Mouse (Mus musculus) bone marrow, adult 2 months (tissue): ENCODE measurements around the gene Aldh16a1. TPM values are rescaled to one million over a fixed set of nuclear protein-coding genes. Genes with fewer than 3 reads are reported as not detected.

ENCODE experiments used
- H3K27ac ChIP-seq: fragments of 200-500 bp; 2 replicates; pipeline ENCODE4 v1.5.1; 2012; ENCODE audit warnings: low read depth, mild to moderate bottlenecking, control low read depth, inconsistent platforms, low read length; ENCODE audit not compliant: control insufficient read depth, poor library complexity, insufficient read depth
- H3K4me1 ChIP-seq: fragments of 200-500 bp; 2 replicates; pipeline ENCODE4 v1.6.1; 2011; ENCODE audit warnings: low read length; ENCODE audit not compliant: control insufficient read depth, insufficient read depth
- H3K4me3 ChIP-seq: fragments of 200-500 bp; replicated peaks from 2 replicates; pipeline ENCODE3; 2011; ENCODE audit warnings: mild to moderate bottlenecking, low read depth, low read length, control low read depth; ENCODE audit not compliant: control insufficient read depth
- CTCF ChIP-seq: fragments of 200-500 bp; IDR thresholded peaks from 2 replicates; pipeline ENCODE4 v1.5.1; 2011; ENCODE audit warnings: low read length, control low read depth; ENCODE audit not compliant: control insufficient read depth, insufficient read depth
- POLR2A ChIP-seq: fragments of 200-500 bp; IDR thresholded peaks from 2 replicates; pipeline ENCODE4 v1.6.1; 2011; ENCODE audit warnings: low read depth, mild to moderate bottlenecking, control low read depth, low read length, borderline replicate concordance; ENCODE audit not compliant: control insufficient read depth
- WGBS: fragments of 180-500 bp; shearing (Covaris S2); methylation state at CpG from one replicate; pipeline ENCODE4 v1.1.7; 2018; 5-methylcytosine and 5-hydroxymethylcytosine counted together
- polyA plus RNA-seq: library from polyadenylated mRNA; stranded (reverse); fragments of >200 nt; gene quantifications from 2 replicates; pipeline ENCODE4 v1.2.4, GENCODE M21; 2011; ENCODE audit warnings: low replicate concordance; ENCODE audit not compliant: missing spikeins, insufficient read depth, insufficient read length

The Aldh16a1 gene
- polyA plus RNA-seq: 49.6 and 113 TPM in 2 replicates

- Histone ChIP-seq H3K4me1 (no peaks in the 10 kb centered on the region; the same call in 1 of the 2 replicates), H3K4me3 (peak within 1 kb of the TSS; percentile 96), H3K27ac (peak within 1 kb of the TSS; percentile 94)
- WGBS: 2% methylated on average over 69 of the region's 69 CpGs
- TF ChIP-seq POLR2A (peak; percentile 94), CTCF (peak; percentile 50; the same call in 1 of the 2 replicates)
These were observed at the start of gene Aldh16a1, which contains the start of gene Pih1d1 for GRCm38 (mm10) chr7:45154096-45154992. Gene Aldh16a1, minus strand, starts transcription at chr7:45154584. Gene Pih1d1, plus strand, starts transcription at chr7:45154303.

GRCm38 (mm10) chr7:45202654-45203053, 48.3 kb upstream of the Aldh16a1 start:
- no peak for TF ChIP-seq CTCF
- no peak for TF ChIP-seq POLR2A
- H3K27ac ChIP-seq: no peak overlapping the region
- H3K4me3 ChIP-seq: no peak overlapping the region
- WGBS: 74% methylated on average over 10 of the region's 10 CpGs
- no peaks in the 10 kb centered on the region for H3K4me1 ChIP-seq

GRCm38 (mm10) chr7:45198961-45199360, 44.6 kb upstream of the Aldh16a1 start:
- H3K27ac ChIP-seq: no peak overlapping the region
- H3K4me3 ChIP-seq: no peak overlapping the region
- no peaks in the 10 kb centered on the region; the same call in 1 of the 2 replicates for H3K4me1 ChIP-seq
- WGBS: 82% methylated on average over 11 of the region's 11 CpGs
- TF ChIP-seq CTCF (no peak), POLR2A (no peak)

- WGBS: 18% methylated on average over 5 of the region's 5 CpGs
- TF ChIP-seq CTCF (peak; percentile 80), POLR2A (no peak)
- Histone ChIP-seq H3K4me1 (no peaks in the 10 kb centered on the region; the same call in 1 of the 2 replicates), H3K4me3 (no peak overlapping the region), H3K27ac (no peak overlapping the region)
These were observed 44.1 kb upstream of the Aldh16a1 start for GRCm38 (mm10) chr7:45198435-45198834.

- 52% methylated on average over 5 of the region's 5 CpGs for WGBS
- Histone ChIP-seq H3K4me1 (no peaks in the 10 kb centered on the region; the same call in 1 of the 2 replicates), H3K4me3 (no peak overlapping the region), H3K27ac (no peak overlapping the region)
- TF ChIP-seq CTCF (no peak), POLR2A (no peak)
These were observed 42.6 kb upstream of the Aldh16a1 start for GRCm38 (mm10) chr7:45196994-45197393.

- WGBS: 80% methylated on average over 4 of the region's 4 CpGs
- no peak overlapping the region for H3K4me3 ChIP-seq
- H3K4me1 ChIP-seq: no peaks in the 10 kb centered on the region; the same call in 1 of the 2 replicates
- TF ChIP-seq CTCF (no peak), POLR2A (no peak)
- no peak overlapping the region for H3K27ac ChIP-seq
These were observed 41.8 kb upstream of the Aldh16a1 start for GRCm38 (mm10) chr7:45196176-45196535.

GRCm38 (mm10) chr7:45195341-45196175, 41.2 kb upstream of the Aldh16a1 start:
- H3K27ac ChIP-seq: no peak overlapping the region
- H3K4me3 ChIP-seq: no peak overlapping the region
- 83% methylated on average over 13 of the region's 13 CpGs for WGBS
- no peaks in the 10 kb centered on the region; the same call in 1 of the 2 replicates for H3K4me1 ChIP-seq
- TF ChIP-seq POLR2A: no peak
- no peak for TF ChIP-seq CTCF
